Mouse (Mus musculus) MEL (cell line): Measurements from ENCODE around the gene Diaph3. TPM values are rescaled to one million over a fixed set of nuclear protein-coding genes. Genes with fewer than 3 reads are reported as not detected.

ENCODE experiments used
- DNase-seq: peaks from one replicate; pipeline ENCODE4 v3.0.0; 2011; ENCODE audit warnings: low read depth, low spot score
- H3K27ac ChIP-seq: 2 replicates; pipeline ENCODE4 v1.5.1; 2012; ENCODE audit warnings: low read depth, mild to moderate bottlenecking, control low read depth, low read length, moderate library complexity; ENCODE audit not compliant: control insufficient read depth
- H3K27me3 ChIP-seq, 2 experiments: fragments of 150-350 bp in 1 of 2; sonication (generic) in 1 of 2; 2 replicates each; pipeline ENCODE4 v1.6.1; 2012; ENCODE audit warnings: low read length in 2 of 2, mild to moderate bottlenecking in 2 of 2, improper control_type of control experiment in 1 of 2, moderate library complexity in 1 of 2; ENCODE audit not compliant: insufficient read depth in 2 of 2, control insufficient read depth in 1 of 2
- H3K36me3 ChIP-seq, 2 experiments: 2 replicates each; pipeline ENCODE4 v1.6.1; 2012 to 2014; ENCODE audit warnings: low read length in 2 of 2, improper control_type of control experiment in 1 of 2, inconsistent platforms in 1 of 2, mild to moderate bottlenecking in 1 of 2; ENCODE audit not compliant: insufficient read depth in 2 of 2, control insufficient read depth in 1 of 2
- H3K4me1 ChIP-seq, 2 experiments: fragments of 150-350 bp in 1 of 2; sonication (generic) in 1 of 2; 2 replicates each; pipeline ENCODE4 v1.6.1; 2012; ENCODE audit warnings: low read length in 2 of 2, improper control_type of control experiment in 1 of 2, mild to moderate bottlenecking in 1 of 2; ENCODE audit not compliant: insufficient read depth in 2 of 2, control insufficient read depth in 1 of 2
- H3K4me3 ChIP-seq, 2 experiments: fragments of 150-350 bp in 1 of 2; sonication (generic) in 1 of 2; 2 replicates each; pipeline ENCODE4 v1.5.1; 2012; ENCODE audit warnings: low read depth in 2 of 2, low read length in 2 of 2, mild to moderate bottlenecking in 2 of 2, moderate library complexity in 2 of 2, control low read depth in 1 of 2, improper control_type of control experiment in 1 of 2; ENCODE audit not compliant: control insufficient read depth in 1 of 2, insufficient read depth in 1 of 2
- H3K79me2 ChIP-seq: 2 replicates; pipeline ENCODE4 v1.6.1; 2012; ENCODE audit warnings: mild to moderate bottlenecking, low read length, moderate library complexity; ENCODE audit not compliant: control insufficient read depth, poor library complexity, insufficient read depth
- H3K9ac ChIP-seq: 2 replicates; pipeline ENCODE4 v1.6.1; 2012; ENCODE audit warnings: low read depth, mild to moderate bottlenecking, control low read depth, low read length, moderate library complexity; ENCODE audit not compliant: control insufficient read depth, poor library complexity, severe bottlenecking
- H3K9me3 ChIP-seq: fragments of 150-350 bp; sonication (generic); replicated peaks from 2 replicates; pipeline ENCODE4 v1.6.1; 2012; ENCODE audit warnings: mild to moderate bottlenecking, low read length, improper control_type of control experiment, moderate library complexity; ENCODE audit not compliant: insufficient read depth
- CHD1 ChIP-seq: IDR thresholded peaks from 2 replicates; pipeline ENCODE4 v1.6.1; 2012; ENCODE audit warnings: low read depth, mild to moderate bottlenecking, inconsistent platforms, low read length, improper control_type of control experiment
- CTCF ChIP-seq, 3 experiments: IDR thresholded peaks in 2 of 3; conservative IDR thresholded peaks in 1 of 3; 2 replicates each; pipeline ENCODE4 v1.5.1; 2011 to 2012; ENCODE audit warnings: low read length in 3 of 3, low read depth in 2 of 3, mild to moderate bottlenecking in 2 of 3, improper control_type of control experiment in 1 of 3, inconsistent platforms in 1 of 3, mixed read lengths in 1 of 3, moderate library complexity in 1 of 3; ENCODE audit not compliant: control insufficient read depth in 1 of 3, insufficient read depth in 1 of 3, poor library complexity in 1 of 3, severe bottlenecking in 1 of 3
- ELF1 ChIP-seq: IDR thresholded peaks from 2 replicates; pipeline ENCODE4 v1.6.1; 2014; ENCODE audit warnings: low read depth, mild to moderate bottlenecking, inconsistent platforms, low read length, improper control_type of control experiment, moderate library complexity
- ETS1 ChIP-seq: IDR thresholded peaks from 2 replicates; pipeline ENCODE4 v1.6.1; 2012; ENCODE audit warnings: low read depth, mild to moderate bottlenecking, inconsistent platforms, low read length, improper control_type of control experiment, moderate library complexity
- JUND ChIP-seq: IDR thresholded peaks from 2 replicates; pipeline ENCODE4 v1.6.1; 2011; ENCODE audit warnings: low read depth, mild to moderate bottlenecking, improper control_type of control experiment, low read length
- MAFK ChIP-seq: IDR thresholded peaks from 2 replicates; pipeline ENCODE4 v1.6.1; 2011; ENCODE audit warnings: low read depth, mild to moderate bottlenecking, low read length, improper control_type of control experiment, borderline replicate concordance
- MEF2A ChIP-seq: IDR thresholded peaks from 2 replicates; pipeline ENCODE4 v1.6.1; 2014; ENCODE audit warnings: low read depth, mild to moderate bottlenecking, inconsistent platforms, low read length, improper control_type of control experiment; ENCODE audit not compliant: poor library complexity, insufficient replicate concordance, severe bottlenecking; ENCODE audit errors: extremely low read depth
- MYC ChIP-seq: IDR thresholded peaks from 2 replicates; pipeline ENCODE4 v1.6.1; 2011; ENCODE audit warnings: low read depth, mild to moderate bottlenecking, low read length, improper control_type of control experiment, moderate library complexity
- RCOR1 ChIP-seq: IDR thresholded peaks from 2 replicates; pipeline ENCODE4 v1.6.1; 2012; ENCODE audit warnings: low read depth, mild to moderate bottlenecking, inconsistent platforms, low read length, improper control_type of control experiment
- SIN3A ChIP-seq: IDR thresholded peaks from 2 replicates; pipeline ENCODE4 v1.6.1; 2012; ENCODE audit warnings: low read length, improper control_type of control experiment, inconsistent platforms
- TAL1 ChIP-seq: IDR thresholded peaks from 2 replicates; pipeline ENCODE4 v1.6.1; 2012; ENCODE audit warnings: mild to moderate bottlenecking, inconsistent platforms, low read length, moderate library complexity, mixed read lengths
- TCF12 ChIP-seq: IDR thresholded peaks from 2 replicates; pipeline ENCODE4 v1.6.1; 2014; ENCODE audit warnings: low read depth, mild to moderate bottlenecking, inconsistent platforms, low read length, improper control_type of control experiment, moderate library complexity
- USF1 ChIP-seq: IDR thresholded peaks from 2 replicates; pipeline ENCODE4 v1.6.1; 2014; ENCODE audit warnings: low read depth, mild to moderate bottlenecking, inconsistent platforms, low read length, improper control_type of control experiment, moderate library complexity
- ZC3H11A ChIP-seq: IDR thresholded peaks from 2 replicates; pipeline ENCODE4 v1.6.1; 2012; ENCODE audit warnings: low read depth, mild to moderate bottlenecking, inconsistent platforms, low read length, improper control_type of control experiment
- ZMIZ1 ChIP-seq: IDR thresholded peaks from 2 replicates; pipeline ENCODE4 v1.6.1; 2012; ENCODE audit warnings: low read depth, mild to moderate bottlenecking, inconsistent platforms, low read length, improper control_type of control experiment, moderate library complexity
- ZNF384 ChIP-seq: IDR thresholded peaks from 2 replicates; pipeline ENCODE4 v1.6.1; 2012; ENCODE audit warnings: low read depth, mild to moderate bottlenecking, inconsistent platforms, low read length, improper control_type of control experiment
- polyA plus RNA-seq, 2 experiments: library from polyadenylated mRNA; stranded (reverse) in 1 of 2; unstranded in 1 of 2; fragments of >175 nt in 1 of 2; fragments of >200 nt in 1 of 2; gene quantifications; 2 replicates each; pipeline versions ENCODE4 v1.2.1 to v1.2.4; 2012; ENCODE audit warnings: low replicate concordance in 2 of 2, low read depth in 1 of 2; ENCODE audit not compliant: insufficient read length in 2 of 2, insufficient read depth in 1 of 2, missing spikeins in 1 of 2
- total RNA-seq: library from RNA; depleted of rRNA; stranded (reverse); fragments of 300-350 nt; gene quantifications from 2 replicates; pipeline ENCODE4 v1.2.3, GENCODE M21; 2012

Gene Diaph3
- total and polyA plus RNA-seq, 3 experiments: 9.0 to 11.9 TPM; not detected in 1

GRCm38 (mm10) chr14:87171577-87171976 is 30.5 kb upstream of the Diaph3 start:
- H3K9me3 ChIP-seq: no peaks in the 10 kb centered on the region
- no peaks in the 10 kb centered on the region for H3K36me3 ChIP-seq
- no peaks in the 10 kb centered on the region for H3K4me1 ChIP-seq
- H3K9ac ChIP-seq: no peak overlapping the region
- H3K27ac ChIP-seq: no peak overlapping the region
- H3K27me3 ChIP-seq: no peaks in the 10 kb centered on the region
- H3K79me2 ChIP-seq: no peaks in the 10 kb centered on the region
- DNase-seq: no peak
- H3K4me3 ChIP-seq: no peak overlapping the region
- TF ChIP-seq MAFK (no peak), JUND (no peak), CHD1 (no peak), RCOR1 (no peak), ZC3H11A (no peak), ETS1 (no peak), MYC (no peak)

- H3K4me1 ChIP-seq: no peaks in the 10 kb centered on the region
- TF ChIP-seq USF1 (no peak), JUND (no peak), SIN3A (no peak), ZMIZ1 (no peak), MEF2A (no peak), ZNF384 (no peak), CTCF (IDR thresholded peaks at IDR 0.05 in 2 of 3, conservative IDR thresholded peaks at IDR 0.05 in 1 of 3; ENCODE audit: control insufficient read depth in 1 of 3, insufficient read depth in 1 of 3, low read depth in 2 of 3, low read length in 3 of 3, poor library complexity in 1 of 3, severe bottlenecking in 1 of 3) (no peak), TCF12 (no peak), MAFK (no peak), TAL1 (no peak), ELF1 (no peak)
- no peak overlapping the region for H3K27ac ChIP-seq
- H3K36me3 ChIP-seq: no peaks in the 10 kb centered on the region
- no peaks in the 10 kb centered on the region for H3K9me3 ChIP-seq
- H3K27me3 ChIP-seq: no peaks in the 10 kb centered on the region
- no peak for DNase-seq
- no peaks in the 10 kb centered on the region for H3K79me2 ChIP-seq
- H3K9ac ChIP-seq: no peak overlapping the region
- H3K4me3 ChIP-seq: no peak overlapping the region
Measured at GRCm38 (mm10) chr14:87169151-87169550, 28.1 kb upstream of the Diaph3 start.
